Mouse (Mus musculus): Measurements from ENCODE around the gene Psmc5.

DNA sequence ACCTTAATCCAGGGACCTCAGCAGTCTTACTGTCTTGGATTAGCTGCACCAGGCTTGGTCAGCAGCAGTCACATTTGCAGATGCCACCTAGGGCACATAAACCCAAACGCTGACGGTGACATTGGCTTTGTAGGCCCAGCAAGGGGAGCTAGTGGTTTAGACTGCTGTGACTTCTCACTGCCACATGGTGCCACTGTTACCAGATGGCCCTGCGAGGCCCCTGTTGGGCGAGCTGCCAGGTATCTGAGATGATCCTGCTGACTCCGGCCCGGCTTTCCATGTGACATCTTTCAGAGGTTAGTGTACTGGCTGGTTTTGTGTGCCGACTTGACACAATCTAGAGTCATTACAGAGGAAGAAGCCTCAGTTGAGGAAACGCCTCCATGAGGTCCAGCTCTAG is 33.4 kb downstream of the Psmc5 start:
- TF ChIP-seq CTCF (IDR thresholded peaks at IDR 0.05; ENCODE audit: low read depth): peak; percentile 42
- TF ChIP-seq EP300 (IDR thresholded peaks at IDR 0.05; ENCODE audit: low read depth): no peak
